Mouse (Mus musculus) liver, embryonic 14.5 days (tissue): ENCODE measurements around the gene Fam81a.

Source experiments
- CTCF ChIP-seq: IDR thresholded peaks from 2 replicates; pipeline ENCODE4 v1.5.1; 2016; ENCODE audit warnings: antibody characterized with exemption, low read depth, control low read depth
- EP300 ChIP-seq: IDR thresholded peaks from 2 replicates; pipeline ENCODE4 v1.6.1; 2016; ENCODE audit warnings: antibody characterized with exemption, low read depth

DNA sequence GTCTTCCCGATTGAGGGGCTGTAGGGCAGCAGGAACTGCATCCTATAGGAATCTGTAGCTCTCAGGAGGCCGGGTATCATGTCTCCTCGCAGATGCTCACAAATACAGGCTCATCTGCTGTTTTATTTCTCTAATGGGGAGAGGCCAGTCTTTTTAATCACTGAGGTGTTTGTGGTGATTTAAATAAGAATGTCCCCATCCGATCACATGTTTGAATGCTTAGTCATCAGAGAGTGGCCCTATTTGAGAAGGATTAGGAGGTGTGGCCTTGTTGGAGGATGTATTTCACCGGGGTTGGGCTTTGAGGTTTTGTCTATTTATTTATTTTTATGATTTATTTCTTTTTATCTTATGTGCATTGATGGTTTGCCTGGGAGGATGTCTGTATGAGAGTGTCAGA is 11.6 kb downstream of the Fam81a start:
- TF ChIP-seq CTCF: no peak
- no peak for TF ChIP-seq EP300
